Mouse (Mus musculus): ENCODE measurements around the gene Dglucy.
"Not testable (repeated sequence)": the region's sequence is repeated elsewhere in the genome, so short reads cannot be mapped to it uniquely, and the experiment has no call there.

Gene Dglucy

DNA sequence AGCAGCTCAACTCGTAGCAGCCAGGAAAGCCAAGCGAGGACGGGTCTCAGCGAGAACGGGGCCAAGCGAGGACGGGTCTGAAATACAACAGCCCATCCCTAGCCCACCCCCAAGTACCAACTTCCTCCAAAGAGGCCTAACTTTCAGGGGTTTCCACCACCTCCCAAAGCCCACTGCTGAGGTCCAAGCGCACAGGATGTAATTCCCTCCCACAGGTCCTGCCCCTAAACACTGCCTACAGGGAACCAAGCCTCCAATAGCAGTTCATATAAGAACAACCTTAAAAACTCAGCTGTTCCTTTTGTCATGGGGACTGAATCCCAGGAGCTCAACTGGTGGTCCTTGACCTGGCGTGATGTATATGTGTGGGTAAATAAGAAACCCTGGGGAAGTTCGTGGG lies 1.6 kb downstream of the Dglucy start:
- ATAC-seq (ENCODE audit: low TSS enrichment) = no peak

- no peak for ATAC-seq (ENCODE audit: low TSS enrichment)
Measured at GRCm38 (mm10) chr12:100781428-100782120, 2.7 kb downstream of the Dglucy start.

DNA sequence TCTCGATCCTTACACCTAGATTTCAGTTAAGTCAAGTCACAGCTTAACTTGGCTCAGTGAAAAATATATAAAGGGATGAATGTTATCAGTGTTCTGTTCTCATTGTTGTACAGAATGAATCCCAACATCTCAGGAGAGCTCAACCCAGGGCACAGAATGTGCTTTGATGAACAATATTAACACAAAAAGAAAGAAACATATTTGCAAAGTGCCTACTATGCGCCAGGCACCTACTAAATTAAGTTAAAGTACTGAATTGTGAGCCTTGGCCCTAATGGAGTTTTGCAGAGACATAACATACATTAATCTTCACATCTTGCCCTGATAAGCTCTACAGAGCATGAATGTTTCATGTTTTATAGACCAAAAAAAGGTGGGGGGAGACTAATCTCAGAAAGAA lies 5.3 kb downstream of the Dglucy start:
- no peak for ATAC-seq (ENCODE audit: low TSS enrichment)

DNA sequence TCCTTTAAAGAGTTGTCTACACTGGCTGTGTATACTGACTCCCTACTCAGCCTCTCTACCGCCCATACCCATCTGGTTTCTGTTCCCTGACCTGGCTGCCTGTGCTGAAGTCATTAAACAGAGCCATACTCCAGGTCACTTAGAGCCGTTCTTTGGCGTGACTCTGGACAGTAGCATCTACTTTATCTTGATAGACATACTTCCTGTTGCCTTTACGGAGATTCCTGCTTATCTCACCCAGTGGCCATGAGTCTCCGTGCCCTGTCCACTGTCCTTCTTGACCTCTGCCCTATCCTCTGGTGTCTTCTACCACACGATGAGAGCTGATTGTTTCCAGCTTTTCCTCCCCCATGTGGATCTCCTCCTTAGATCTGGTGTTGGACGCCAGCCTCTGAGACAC lies 6.5 kb downstream of the Dglucy start:
- no peak for ATAC-seq (ENCODE audit: low TSS enrichment)

DNA sequence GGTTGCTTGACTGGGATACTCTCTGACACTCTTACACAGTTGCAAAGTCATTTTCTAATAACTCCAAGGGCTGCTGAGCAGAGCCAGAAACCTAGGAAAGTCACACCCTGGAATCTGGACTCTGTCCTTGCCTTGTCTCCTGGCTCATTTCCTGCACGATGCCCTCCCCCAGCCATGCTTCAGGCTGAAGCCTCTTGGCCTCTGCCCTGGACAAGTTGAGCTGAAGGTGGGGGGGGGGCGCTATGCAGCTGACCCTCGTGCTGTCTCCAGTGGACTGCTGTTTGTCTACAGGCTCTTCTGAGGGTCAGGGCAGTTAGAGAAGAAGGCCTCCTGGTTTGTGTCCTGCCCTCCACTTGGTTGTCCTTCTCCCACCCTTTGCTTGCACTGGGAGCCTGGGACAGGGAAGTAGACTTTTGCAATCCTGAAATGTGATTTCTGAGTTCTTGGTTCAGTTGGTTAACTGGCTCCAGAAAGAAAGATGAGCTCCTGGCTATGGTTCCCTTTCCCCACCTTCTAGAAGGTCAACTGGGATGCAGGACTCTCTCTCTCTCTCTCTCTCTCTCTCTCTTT lies 11.2 kb downstream of the Dglucy start:
- ATAC-seq (ENCODE audit: low TSS enrichment) = no peak

DNA sequence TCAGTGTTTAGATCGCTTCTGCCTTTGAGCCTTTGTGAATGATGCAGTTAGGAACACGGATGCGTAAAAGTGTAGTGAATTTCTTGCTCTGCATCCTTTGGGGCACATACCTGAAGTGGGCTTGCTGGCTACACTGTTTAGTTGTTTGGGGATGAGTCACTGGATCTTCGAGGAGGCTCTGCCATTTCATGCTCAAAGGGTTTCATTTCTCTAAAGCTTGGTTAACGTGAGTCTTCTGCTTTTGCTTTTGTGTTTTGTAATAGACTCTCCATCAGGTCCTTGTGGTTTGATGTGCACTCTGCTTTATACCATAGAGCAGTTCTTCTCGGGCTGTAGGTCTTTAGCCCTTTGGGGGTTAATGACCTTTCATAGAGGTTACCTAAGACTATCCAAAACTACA lies 12.6 kb downstream of the Dglucy start:
- no peak for ATAC-seq (ENCODE audit: low TSS enrichment)

- no peak for ATAC-seq (ENCODE audit: low TSS enrichment)
Measured at GRCm38 (mm10) chr12:100794450-100795230, 15.8 kb downstream of the Dglucy start.

GRCm38 (mm10) chr12:100795390-100796036 lies 16.7 kb downstream of the Dglucy start:
- no peak for ATAC-seq (ENCODE audit: low TSS enrichment)

GRCm38 (mm10) chr12:100803391-100803790 lies 24.5 kb downstream of the Dglucy start:
- not testable (repeated sequence) for ATAC-seq (ENCODE audit: low TSS enrichment)

DNA sequence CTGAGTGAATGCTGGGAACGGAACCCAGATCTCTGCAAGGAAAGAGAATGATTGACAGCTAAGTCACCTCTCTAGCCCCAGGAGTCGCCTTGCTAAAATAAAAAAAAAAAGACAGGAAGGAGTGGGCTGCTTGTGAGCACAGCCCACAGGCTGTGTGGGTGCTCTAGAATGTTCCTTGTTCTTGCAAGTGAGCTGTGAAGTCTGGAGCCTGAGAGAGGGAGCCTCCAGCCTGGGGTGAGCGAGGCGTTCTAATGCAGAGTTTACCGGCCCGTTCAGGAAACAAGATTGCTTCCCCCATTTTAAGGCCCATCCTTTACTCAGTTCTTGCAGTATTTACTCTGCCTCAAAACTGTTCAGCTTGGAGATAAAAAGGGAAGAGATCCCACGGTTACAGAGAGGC lies 28.4 kb downstream of the Dglucy start:
- ATAC-seq (ENCODE audit: low TSS enrichment) = no peak

DNA sequence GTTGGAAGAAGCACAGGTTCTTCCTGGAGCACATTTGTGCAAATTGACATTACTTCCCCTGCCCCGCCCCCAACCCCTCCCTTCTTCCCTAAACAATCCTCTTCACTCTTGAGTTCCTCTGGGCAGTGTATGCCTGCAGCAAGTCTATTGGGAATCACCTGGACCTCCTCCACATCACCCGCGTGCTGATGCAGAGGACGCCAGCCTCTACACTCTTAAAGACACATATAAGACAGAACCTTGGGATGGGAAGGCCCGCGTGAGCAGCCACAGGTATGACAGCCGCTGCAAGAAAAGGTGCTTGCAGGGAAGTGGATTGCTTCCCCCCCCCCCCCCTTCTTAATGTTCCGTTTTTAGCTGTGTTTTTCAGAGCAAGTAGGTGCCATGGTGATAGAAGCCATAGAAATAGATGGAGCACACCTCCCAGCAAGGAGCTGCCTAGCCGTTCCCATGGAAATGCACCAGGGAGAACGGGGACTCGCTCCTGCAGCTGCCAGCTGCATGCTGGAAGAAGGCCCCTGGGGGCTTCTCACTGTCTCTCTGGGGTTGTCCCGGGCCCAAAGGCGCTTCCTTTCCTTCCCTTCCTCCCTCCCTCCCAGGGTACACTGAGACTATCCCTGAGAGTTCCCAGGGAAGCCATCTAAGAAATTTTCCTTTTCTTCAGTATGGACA lies 29.9 kb downstream of the Dglucy start:
- ATAC-seq (ENCODE audit: low TSS enrichment) = peak; percentile 94

DNA sequence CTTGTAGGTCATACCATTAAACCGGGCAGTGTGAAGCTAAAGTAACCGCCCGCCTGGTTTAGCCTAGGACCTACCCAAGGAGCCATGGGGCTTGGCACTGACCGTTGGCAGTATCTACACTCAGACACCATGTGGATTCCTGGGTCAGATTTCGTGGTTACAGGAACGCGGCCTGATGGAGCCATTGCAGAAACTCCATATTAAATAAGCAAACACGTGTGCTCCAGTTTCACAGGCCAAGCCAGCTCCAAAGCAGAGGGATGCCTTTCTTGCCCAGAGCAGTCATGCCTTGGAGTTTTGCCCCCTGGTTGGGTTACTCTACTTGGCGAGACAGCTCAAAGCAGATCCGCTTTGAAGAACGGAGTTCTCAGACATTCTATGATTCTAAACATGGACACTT lies 31.7 kb downstream of the Dglucy start:
- ATAC-seq (ENCODE audit: low TSS enrichment) = no peak

DNA sequence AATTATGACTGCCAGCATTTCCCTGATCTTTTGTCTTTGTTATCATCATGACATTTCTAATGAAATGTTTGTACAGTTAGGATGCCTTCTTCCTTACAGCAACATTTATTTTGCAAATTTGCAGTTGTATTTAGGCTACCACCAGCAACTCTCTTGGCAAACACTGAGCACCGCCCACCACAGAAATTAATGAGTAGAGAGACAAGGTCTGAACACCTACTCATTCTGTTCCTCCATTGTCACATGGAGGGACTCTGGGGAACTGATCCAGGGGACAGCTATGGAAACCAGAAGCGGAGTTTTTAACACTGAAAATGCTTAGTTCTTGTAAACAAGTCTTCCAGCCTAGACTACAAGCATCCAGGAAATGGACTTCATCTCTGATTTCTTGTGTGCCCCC lies 35.0 kb downstream of the Dglucy start:
- no peak; the same call in 1 of the 2 replicates for ATAC-seq (ENCODE audit: low TSS enrichment)

DNA sequence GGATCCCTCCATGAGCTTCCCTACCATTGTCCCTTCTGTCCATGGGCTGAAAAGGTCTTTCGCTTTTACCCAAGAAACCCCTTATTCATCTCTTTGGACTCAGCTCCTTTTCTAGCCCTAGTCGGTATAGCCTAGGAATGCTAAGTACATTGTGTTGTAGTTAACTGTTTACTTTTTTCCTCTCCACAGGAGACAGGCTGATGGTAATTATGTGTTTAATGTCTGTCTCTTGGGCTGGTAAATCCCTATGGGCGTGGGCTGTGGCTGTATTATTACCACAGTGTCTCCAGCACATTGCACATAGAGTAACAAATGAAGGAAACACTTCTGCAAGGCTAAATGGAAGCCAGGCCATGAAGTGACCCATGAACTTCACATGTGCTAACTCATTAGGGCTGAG lies 35.8 kb downstream of the Dglucy start:
- ATAC-seq (ENCODE audit: low TSS enrichment) = no peak

GRCm38 (mm10) chr12:100816906-100817305 lies 38.0 kb downstream of the Dglucy start:
- ATAC-seq (ENCODE audit: low TSS enrichment) = no peak

GRCm38 (mm10) chr12:100819965-100820364 lies 41.1 kb downstream of the Dglucy start:
- no peak for ATAC-seq (ENCODE audit: low TSS enrichment)

- ATAC-seq (ENCODE audit: low TSS enrichment) = no peak
Measured at GRCm38 (mm10) chr12:100831021-100831420, 52.2 kb downstream of the Dglucy start.

DNA sequence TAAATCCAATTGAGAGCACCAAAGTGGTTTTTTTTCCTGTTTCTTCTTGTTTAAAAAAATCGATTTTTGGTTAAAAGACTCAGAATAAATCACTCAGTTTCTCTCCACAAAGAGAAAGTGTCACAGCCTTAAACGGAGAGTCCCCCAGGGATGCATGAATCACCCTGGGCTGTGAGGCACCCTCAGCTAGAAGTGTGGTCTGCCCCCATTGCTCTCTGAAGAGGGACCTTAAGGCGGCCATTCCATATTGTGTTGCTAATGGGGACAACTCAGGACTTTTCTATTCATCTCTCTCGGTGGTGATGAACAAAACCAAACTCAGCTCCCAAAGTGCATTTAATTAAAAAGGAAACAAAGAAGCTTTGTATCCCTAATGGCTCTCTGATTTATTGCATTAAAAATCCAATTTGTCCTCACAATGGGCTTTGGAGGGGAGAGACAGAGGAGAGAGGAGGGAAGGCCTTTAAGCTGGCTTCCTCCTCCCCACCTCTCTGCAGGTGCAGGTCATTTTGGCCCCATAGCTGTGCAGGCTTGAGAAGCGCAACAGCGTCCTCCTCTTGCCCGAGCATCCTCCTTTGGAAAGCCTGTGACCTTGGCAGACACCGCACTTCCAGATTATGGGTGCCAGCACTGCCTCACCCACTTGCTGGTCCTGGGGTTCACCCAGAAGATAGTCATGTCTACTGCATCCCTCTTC lies 52.9 kb downstream of the Dglucy start:
- no peak for ATAC-seq (ENCODE audit: low TSS enrichment)

DNA sequence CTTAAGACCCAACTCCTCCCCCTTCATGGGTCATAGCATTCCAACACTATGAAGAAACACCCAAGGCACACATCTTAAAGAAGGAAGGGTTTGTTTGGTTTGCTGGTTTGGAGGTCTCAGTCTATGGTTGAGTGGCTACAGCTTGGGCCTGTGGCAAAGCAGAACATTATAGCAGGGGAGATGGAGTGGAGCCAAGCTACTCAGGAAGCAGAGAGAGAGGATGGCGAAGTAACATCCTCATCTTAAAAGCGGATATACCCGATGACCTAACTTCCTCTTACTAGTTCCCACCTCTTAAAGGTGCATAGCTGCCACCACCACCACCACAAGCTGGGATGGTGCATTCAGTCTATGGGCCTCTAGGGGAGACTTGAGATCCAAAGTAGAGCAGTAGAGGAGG lies 58.4 kb downstream of the Dglucy start:
- no peak for ATAC-seq (ENCODE audit: low TSS enrichment)

GRCm38 (mm10) chr12:100839079-100839600 lies 60.3 kb downstream of the Dglucy start:
- ATAC-seq (ENCODE audit: low TSS enrichment) = peak; percentile 18; the same call in 1 of the 2 replicates

- ATAC-seq (ENCODE audit: low TSS enrichment) = no peak
Measured at GRCm38 (mm10) chr12:100839926-100840325, 61.1 kb downstream of the Dglucy start.
